Mouse (Mus musculus) embryonic fibroblast, embryonic 13.5 days (primary cell): Measurements from ENCODE around the gene Trim7. TPM values are rescaled to one million over a fixed set of nuclear protein-coding genes. Genes with fewer than 3 reads are reported as not detected.

Source experiments
- H3K27ac ChIP-seq: 2 replicates; pipeline ENCODE4 v1.5.1; 2012; ENCODE audit warnings: low read length, control low read depth, inconsistent platforms; ENCODE audit not compliant: insufficient read depth
- H3K4me1 ChIP-seq: 2 replicates; pipeline ENCODE4 v1.6.1; 2011; ENCODE audit warnings: low read length; ENCODE audit not compliant: control insufficient read depth, insufficient read depth
- H3K4me3 ChIP-seq: 2 replicates; pipeline ENCODE4 v1.5.1; 2011; ENCODE audit warnings: mild to moderate bottlenecking, control low read depth, low read length; ENCODE audit not compliant: insufficient read depth
- CTCF ChIP-seq: IDR thresholded peaks from 2 replicates; pipeline ENCODE4 v1.5.1; 2011; ENCODE audit warnings: mild to moderate bottlenecking, control low read depth, low read length, moderate library complexity, borderline replicate concordance; ENCODE audit not compliant: insufficient read depth
- POLR2A ChIP-seq: IDR thresholded peaks from 2 replicates; pipeline ENCODE4 v1.6.1; 2011; ENCODE audit warnings: low read depth, mild to moderate bottlenecking, control low read depth, low read length, moderate library complexity
- polyA plus RNA-seq: library from polyadenylated mRNA; stranded (reverse); fragments of >200 nt; gene quantifications from 2 replicates; pipeline ENCODE4 v1.2.4, GENCODE M21; 2011; ENCODE audit warnings: low read depth; ENCODE audit not compliant: missing spikeins, insufficient read length

The Trim7 gene
- polyA plus RNA-seq, 1 experiment: 16.0 TPM

- Histone ChIP-seq H3K27ac (no peak overlapping the region), H3K4me1 (no peaks in the 10 kb centered on the region), H3K4me3 (no peak overlapping the region)
- no peak for TF ChIP-seq CTCF
- no peak for TF ChIP-seq POLR2A
Measured at GRCm38 (mm10) chr11:48859014-48859413, 33.1 kb downstream of the Trim7 start.

- TF ChIP-seq POLR2A (no peak), CTCF (no peak)
- no peak overlapping the region for H3K27ac ChIP-seq
- H3K4me1 ChIP-seq: no peaks in the 10 kb centered on the region
Measured at GRCm38 (mm10) chr11:48862784-48863319, 36.9 kb downstream of the Trim7 start.

GRCm38 (mm10) chr11:48863808-48864207, 37.9 kb downstream of the Trim7 start:
- no peak for TF ChIP-seq CTCF
- TF ChIP-seq POLR2A: no peak
- Histone ChIP-seq H3K4me1 (no peaks in the 10 kb centered on the region), H3K27ac (no peak overlapping the region), H3K4me3 (no peak overlapping the region)

More at GRCm38 (mm10) chr11:48862784-48863319, 36.9 kb downstream of the Trim7 start:
- H3K4me3 ChIP-seq: no peak overlapping the region

- H3K4me1 ChIP-seq: no peaks in the 10 kb centered on the region
- H3K27ac ChIP-seq: no peak overlapping the region
- H3K4me3 ChIP-seq: no peak overlapping the region
- TF ChIP-seq CTCF (no peak), POLR2A (no peak)
Measured at GRCm38 (mm10) chr11:48866481-48866880, 40.5 kb downstream of the Trim7 start.

GRCm38 (mm10) chr11:48869380-48870110, 43.6 kb downstream of the Trim7 start:
- TF ChIP-seq POLR2A (no peak), CTCF (no peak)
- Histone ChIP-seq H3K27ac (peak overlapping the region; percentile 17; the same call in 1 of the 2 replicates), H3K4me1 (peaks cover 7% of the 10 kb centered on the region; the same call in 1 of the 2 replicates), H3K4me3 (peak overlapping the region; percentile 74)

GRCm38 (mm10) chr11:48870781-48871180, 44.8 kb downstream of the Trim7 start:
- peak overlapping the region; percentile 98 for H3K27ac ChIP-seq

GRCm38 (mm10) chr11:48871201-48871772, 45.3 kb downstream of the Trim7 start, which contains the start of gene Irgm1:
Gene Irgm1, minus strand, starts transcription at chr11:48871683.
- H3K27ac ChIP-seq: peak within 1 kb of the TSS; percentile 98
- TF ChIP-seq CTCF: no peak
- peak; percentile 51 for TF ChIP-seq POLR2A
- H3K4me1 ChIP-seq: peaks cover 7% of the 10 kb centered on the region; the same call in 1 of the 2 replicates
- H3K4me3 ChIP-seq: peak within 1 kb of the TSS; percentile 74

More at GRCm38 (mm10) chr11:48870781-48871180, 44.8 kb downstream of the Trim7 start:
- H3K4me3 ChIP-seq: peak overlapping the region; percentile 74
- peaks cover 7% of the 10 kb centered on the region; the same call in 1 of the 2 replicates for H3K4me1 ChIP-seq
- TF ChIP-seq POLR2A (no peak; the same call in 1 of the 2 replicates), CTCF (no peak)

- peak; percentile 66 for TF ChIP-seq POLR2A
- TF ChIP-seq CTCF: no peak
- H3K4me3 ChIP-seq: peak overlapping the region; percentile 74
- H3K27ac ChIP-seq: peak overlapping the region; percentile 98
- H3K4me1 ChIP-seq: peaks cover 7% of the 10 kb centered on the region; the same call in 1 of the 2 replicates
Measured at GRCm38 (mm10) chr11:48871817-48872541, 46.0 kb downstream of the Trim7 start.

- no peak for TF ChIP-seq CTCF
- no peak for TF ChIP-seq POLR2A
- H3K4me3 ChIP-seq: peak overlapping the region; percentile 74
Measured at GRCm38 (mm10) chr11:48872695-48873300, 46.9 kb downstream of the Trim7 start.

More at GRCm38 (mm10) chr11:48872695-48873300, 46.9 kb downstream of the Trim7 start:
- Histone ChIP-seq H3K27ac (peak overlapping the region; percentile 98), H3K4me1 (peaks cover 7% of the 10 kb centered on the region; the same call in 1 of the 2 replicates)
